Mouse (Mus musculus) mesoderm, embryonic 11.5 days (tissue): ENCODE results near the gene Wdr34.
"Not testable (repeated sequence)": the region's sequence is repeated elsewhere in the genome, so short reads cannot be mapped to it uniquely, and the experiment has no call there.

Experiments
- DNase-seq: peaks from one replicate; pipeline ENCODE4 v3.0.0-alpha.2; 2012; ENCODE audit warnings: low read depth, low spot score

Gene Wdr34

DNA sequence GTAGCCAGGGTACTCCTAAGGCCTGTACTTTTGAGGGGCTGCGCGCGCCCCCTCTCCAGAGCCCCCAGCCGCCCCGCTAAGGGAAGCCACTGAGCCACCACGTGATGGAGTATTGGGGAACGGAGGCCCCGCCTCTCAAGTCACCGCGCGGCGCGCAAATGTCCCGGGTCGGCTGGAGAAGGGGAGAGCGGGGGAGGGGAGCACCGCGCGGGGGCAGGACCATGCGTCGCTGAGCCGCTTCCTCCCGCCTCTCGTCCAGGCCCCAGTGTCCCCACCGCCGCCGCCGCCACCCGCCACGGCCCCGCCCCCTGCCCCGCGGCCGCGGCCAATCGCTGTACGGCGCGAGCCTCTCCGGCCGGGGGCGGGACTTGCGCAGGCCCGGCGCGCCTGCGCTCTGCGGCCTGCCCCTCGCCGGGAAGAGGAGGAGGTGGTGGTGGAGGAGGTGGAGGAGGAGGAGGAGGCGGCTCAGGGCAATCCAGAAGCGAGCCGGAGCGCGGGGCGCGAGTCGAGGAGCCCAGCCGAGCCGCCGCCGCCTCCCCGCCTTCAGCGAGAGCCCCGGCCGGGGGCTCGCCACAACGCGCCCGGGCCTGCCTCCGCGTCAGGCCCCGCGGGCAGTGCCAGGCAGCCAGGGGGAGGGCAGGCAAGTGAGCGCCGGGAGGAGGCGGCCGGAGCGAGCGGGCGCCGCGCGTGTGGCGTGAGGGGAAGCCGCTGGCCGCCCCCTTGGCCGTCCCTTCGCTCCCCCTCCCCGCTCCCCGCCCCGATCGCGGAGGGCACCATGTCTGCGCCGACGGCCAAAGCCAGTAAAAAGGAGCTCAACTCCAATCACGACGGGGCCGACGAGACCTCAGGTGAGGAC, 17.6 kb upstream of the Wdr34 start:
- DNase-seq = peak; percentile 98

DNA sequence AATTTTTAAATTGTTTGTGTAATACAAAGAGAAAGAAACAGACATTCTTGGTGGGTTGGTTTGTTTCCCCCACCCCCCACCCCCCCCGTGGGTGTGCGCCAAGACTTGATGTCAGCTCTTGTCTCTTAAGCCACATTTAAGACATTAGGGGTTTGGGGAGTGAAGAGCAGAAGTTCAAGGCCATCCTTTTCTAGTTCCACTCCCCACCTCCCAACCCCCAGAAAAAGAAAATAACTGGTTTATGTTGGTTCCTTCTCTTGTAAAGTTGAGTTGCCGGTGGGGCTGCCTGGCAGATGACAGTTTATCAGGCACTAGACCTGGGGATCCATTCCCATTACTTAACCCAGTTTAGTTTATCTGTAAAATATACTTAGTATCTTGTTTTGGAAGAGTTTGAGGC, 15.6 kb upstream of the Wdr34 start:
- DNase-seq = no peak

DNA sequence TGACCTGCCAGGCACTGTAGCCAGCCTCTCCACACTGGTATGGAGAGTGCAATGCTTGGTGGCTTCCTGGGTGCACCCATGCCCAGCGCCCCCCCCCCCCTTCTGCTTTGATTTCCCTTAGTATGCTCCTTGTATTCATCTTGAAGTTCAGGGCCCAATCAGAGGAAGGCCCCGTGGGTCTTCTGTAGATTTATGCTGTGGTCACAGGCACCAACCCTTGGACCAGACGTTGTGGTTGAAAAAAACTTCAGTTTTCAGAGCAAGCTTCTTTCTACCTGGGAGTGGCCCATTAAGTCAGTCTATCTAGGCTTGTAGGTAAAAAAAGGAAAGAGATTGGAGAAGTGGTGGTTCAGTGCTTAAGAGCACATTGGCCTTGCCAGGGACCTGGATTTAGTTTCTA, 15.1 kb upstream of the Wdr34 start:
- DNase-seq = no peak

DNA sequence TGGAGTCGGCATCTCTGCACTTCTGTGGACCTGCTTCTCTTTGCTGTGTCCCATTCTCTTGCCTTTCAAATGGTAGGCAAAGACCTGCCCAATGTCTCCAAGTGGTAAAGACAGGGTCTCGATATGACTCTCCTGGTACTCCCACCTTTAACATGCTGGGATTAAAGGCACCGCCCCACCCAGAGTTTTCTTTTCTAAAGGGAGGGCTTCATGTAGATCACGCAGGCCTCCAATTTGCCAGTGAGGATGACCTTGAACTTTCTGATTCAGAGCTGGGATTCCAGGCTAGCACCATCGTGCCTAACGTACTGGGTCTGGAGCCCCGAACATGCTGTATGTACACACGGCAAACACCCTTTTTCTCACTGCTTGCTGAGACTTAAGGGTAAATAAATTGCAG, 14.6 kb upstream of the Wdr34 start:
- no peak for DNase-seq

DNA sequence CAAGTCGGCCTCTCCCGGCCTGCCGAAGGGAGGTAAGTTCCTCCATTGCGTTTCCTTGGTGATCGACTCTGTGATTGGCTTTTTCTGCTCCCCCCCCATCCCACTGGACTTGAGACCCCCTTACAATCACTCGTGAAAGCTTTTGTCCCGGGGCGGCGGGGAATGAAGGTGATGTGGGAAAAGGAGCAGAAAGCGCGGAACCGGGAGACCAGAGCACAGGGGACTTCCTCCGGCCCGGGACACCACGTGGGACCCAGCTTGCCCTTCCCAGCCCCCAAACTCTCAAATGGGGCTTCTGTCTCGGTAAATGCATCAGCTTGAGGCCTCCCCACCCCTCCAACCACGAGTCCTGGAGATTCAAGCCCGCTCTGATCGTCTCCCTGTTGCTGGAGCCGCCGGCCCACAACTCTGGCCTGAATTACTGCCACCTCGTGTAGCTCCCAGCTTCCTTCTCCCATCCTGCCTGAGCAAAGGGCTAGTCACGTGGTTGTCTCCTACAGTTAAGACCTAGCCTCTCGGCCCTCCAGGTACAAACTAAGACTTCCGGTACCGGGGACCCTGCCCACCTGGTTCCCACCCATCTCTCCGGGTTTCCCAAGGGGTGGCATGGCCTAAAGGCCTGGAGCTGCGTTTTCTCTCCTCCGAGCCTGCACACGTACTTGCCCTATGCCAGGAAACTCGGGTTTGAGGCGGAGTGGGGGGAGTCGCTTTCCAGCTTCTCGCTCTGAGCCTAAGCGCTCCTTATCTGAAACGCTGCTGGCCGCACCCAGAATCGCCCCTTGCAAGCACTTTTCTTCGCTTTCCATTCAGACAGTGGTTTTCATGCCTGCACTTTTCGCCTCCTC, 13.8 kb upstream of the Wdr34 start:
- DNase-seq = peak; percentile 65

DNA sequence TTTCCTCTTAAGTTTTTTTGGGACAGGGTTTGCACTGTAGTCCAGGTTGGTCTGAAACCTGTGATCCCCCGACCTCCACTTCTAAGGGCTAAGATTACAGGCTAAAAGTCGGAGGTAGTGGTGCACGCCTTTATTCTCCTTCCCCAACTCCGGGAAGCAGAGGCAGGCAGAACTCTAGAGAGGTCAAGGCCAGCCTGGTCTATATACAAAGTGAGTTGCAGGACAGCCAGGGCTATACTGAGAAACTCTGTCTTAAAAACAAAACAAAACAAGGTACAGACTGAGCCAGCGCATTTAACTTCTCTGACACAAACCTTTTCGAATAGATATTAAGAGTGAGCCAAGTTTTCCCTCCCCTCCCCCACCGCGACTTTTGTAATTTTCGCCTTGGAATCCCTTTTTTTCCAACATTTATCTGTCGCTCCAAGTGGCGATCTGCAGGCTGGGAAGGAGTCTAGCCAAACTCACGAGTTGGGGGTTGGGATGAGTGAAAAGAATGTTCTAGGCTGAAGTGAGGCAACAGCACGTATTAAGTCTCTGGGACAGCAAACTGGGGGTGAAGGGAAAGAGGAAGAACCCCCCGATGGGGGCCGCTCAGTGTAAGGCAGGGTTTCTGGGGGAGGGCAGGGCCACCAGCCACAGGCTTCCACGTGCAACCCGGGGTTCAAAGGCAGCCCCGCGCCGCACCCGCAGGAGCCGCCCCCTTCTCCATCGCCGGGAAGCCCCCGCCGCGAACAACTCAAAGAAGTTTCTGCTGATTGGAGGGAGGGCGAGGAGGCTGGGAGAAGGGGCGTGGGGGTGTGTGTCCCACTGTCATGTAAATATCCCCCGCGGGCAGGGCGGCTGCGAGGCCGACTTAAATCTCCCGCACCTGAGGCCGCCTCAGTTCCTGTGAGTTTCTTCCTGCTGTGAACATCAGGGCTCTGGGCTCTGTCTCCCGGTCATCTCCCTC, 12.8 kb upstream of the Wdr34 start:
- DNase-seq = peak; percentile 79

DNA sequence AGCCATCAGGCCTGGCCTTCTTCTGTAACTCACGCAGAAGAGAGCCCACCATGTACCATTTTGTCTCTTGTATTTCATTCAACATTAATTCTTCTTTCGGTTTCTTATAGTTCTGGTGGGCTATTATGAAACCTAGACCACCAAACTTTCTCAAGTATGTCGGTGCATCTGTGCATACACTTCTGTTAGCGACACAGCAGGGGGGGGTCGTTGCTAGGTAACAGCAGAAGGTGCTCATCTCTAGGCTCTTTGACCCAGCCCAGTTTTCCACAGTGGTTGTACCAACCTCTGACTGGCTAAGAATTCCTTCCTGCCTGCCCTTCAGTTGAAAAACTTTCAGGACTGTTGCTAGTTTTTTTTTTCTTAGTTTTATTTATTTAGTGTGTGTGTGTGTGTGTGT, 9.7 kb upstream of the Wdr34 start:
- DNase-seq = no peak

DNA sequence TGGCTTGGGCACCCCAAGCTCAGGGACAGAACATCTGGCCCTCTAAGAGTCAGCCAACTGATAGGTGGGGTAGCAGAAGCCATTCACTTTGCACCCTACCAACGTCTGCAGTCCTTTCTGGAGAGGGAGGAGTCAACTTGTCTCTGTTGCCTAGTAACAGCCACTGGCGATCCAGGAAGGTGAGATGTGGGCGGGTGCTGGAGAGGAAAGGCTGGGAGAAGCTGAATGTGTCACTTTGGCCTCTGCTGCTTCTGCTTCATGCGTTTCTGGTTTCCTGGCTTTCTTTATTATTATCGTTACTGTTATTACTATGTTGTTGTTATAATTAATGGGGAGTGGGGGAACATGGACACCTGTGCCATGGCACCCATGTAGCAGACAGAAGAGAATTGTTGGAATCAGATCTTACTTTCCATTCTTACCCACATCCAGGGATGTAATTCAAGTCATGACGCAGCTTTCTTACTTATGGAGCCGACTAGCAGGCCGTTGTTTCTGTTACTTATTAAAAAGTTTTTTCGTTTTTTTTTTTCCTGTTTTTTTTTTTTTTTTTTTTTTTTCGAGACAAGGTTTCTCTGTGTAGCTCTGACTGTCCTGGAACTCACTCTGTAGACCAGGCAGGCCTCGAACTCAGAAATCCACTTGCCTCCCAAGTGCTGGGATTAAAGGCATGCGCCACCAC, 8.7 kb upstream of the Wdr34 start, which contains the start of gene Set:
Gene Set (plus strand): TSS at position 156 of the 682 bp plus-strand sequence.
- no peak for DNase-seq

DNA sequence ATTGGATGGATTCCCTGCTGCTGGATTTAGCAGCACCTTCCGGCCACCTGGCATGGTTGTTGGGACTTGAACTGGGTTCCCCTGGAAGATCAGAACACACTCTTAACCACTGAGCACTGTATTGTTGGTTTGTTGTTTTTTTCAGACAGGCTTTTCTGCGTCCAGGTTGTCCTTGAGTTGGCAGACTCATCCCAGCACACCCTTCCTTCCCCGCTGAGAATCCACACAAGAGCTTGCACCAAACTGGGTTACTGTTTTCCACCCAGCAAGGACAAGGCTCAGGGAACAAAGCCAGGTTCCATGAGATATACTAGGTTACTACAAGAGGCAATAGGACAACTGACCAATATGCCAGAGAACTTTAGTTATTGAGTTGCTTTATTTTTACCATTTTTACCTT, 8.1 kb upstream of the Wdr34 start:
- no peak for DNase-seq

DNA sequence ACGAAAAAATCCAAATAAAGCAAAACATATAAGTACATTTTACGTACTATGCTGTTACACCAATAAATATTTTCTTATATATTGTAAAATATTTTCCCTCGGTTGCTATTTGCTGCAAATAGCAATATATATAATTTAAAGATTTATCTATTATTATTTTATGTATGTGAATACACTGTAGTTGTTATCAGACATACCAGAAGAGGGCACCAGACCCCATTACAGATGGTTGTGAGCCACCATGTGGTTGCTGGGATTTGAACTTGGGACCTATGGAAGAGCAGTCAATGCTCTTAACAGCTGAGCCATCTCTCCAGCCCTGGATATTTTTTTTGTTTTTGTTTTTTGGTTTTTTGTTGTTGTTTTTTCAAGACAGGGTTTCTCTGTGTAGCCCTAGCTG, 6.6 kb upstream of the Wdr34 start:
- DNase-seq = not testable (repeated sequence)

DNA sequence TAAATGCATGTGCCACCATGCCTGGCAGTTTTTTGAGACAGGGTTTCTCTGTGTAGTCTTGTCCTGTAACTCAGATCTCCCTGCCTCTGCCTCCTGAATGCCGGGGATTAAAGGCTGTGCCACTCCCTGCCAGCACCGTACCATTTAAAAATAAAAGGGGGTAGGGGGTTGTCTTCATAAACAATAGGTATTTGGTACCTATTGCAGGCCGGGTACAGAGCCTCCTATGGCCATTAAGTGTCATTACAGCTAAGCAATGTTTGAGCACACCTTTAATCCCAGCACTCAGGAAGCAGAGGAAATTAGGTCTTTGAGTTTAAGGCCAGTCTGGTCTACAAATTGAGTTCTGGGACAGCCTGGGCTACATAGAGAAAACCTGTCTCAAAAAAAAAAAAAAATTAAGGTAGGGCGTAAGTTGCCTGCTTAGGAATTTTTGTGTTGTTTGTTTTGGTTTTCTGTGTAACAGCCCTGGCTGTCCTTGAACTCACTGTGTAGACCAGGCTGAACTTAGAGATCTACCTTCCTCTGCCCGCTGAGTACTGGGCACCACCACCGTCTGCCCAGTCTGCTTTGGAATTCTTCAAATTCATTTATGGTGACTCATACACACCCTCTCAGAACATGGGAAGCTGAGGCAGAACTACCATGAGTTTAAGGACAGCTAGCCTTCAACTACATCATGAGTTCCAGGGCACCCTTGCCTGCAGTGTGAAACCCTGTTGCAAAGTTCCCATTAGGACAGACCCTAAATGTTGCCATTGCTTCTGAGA, 3.5 kb upstream of the Wdr34 start:
- DNase-seq = no peak

DNA sequence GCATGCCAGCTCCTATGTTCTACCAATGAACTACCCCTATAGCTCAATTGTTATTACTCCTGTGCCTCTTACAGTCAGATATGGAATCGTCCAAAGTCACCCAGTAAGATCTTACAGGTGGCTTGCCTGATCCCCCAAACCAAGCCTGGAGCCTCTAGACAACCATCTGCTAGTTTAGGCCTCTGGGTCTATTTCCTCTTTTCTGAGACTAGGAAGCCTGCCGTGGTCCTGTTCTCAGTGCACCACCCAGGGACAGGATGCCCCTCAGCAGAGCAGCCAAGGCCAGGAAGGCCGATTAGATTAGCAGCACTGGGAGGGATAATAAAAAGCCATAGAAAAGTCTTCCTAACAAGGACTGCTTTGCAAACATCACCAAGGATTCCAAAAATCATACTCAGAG, 1.1 kb upstream of the Wdr34 start:
- no peak for DNase-seq

DNA sequence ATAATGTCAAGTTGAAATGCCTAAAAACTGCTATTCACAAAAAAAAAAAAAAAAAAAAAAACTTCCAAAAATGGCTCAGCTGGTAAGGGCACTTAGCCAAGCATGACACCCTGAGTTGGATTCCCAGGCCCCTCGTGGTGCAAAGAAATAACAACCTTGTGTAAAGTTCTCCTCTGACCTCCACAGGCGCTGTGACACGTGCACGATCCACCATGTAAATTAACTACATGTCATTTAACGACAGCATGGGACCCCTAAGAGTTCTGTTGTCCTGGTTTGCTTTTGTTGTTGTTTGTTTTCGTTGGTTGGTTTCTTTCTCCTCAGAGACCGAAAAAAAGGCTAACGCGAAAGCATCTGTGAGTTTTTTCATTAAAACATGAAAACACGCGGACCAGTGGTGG, 580 bp downstream of the Wdr34 start:
- DNase-seq = no peak

DNA sequence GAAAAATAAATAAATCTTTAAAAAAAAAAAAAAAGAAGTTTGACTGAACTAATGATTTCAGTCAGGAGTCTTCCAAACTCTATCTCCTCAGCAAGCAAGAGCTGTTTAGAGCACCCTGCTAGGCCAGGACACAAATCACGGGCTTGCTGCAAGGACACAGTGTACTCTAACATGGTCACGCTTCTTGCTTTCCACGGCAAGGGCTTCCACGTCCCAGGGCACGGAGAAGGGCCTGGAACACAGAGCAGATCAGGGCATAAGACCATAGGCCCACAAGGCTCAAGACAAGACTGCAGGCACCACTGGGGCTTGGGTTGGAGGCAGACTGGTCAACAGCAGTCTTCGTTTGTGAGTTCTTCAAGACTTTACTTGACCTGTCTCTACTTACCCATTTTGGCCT, 1.6 kb downstream of the Wdr34 start:
- no peak for DNase-seq

DNA sequence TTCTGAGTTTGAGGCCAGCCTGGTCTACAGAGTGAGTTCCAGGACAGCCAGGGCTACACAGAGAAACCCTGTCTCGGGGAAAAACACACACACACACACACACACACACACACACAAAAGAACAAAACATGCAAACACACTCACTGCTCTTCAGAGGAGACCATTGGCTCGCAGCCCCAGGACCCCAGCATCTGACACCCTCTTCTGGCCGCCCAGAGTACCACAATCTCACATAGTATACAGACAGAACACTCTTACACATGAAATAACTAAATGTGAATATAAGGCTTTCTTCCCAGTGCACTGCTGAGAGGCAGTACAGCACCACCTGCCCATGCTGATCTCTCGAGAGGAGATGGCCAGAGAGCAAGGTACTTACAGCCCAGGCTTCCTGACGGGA, 4.1 kb downstream of the Wdr34 start:
- no peak for DNase-seq

DNA sequence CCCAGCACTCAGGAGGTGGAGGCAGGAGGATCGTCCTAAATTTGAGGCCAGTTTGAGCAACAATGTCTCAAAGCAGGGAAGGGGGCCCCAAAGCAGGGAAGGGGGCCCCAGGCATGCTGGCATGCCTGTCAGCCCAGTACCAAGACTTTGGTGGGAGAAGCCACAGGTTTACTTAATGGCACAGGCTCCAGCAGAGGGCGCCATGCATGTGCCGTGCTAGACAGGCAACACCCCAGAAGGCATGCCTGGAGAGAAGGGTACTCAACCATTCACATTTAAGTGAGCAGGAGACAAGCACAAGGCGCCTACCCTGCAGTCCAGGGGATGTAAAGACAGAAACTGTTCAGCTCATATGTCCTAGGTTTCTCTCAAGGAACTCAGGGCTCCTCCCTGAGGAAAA, 6.2 kb downstream of the Wdr34 start:
- DNase-seq = peak; percentile 83

DNA sequence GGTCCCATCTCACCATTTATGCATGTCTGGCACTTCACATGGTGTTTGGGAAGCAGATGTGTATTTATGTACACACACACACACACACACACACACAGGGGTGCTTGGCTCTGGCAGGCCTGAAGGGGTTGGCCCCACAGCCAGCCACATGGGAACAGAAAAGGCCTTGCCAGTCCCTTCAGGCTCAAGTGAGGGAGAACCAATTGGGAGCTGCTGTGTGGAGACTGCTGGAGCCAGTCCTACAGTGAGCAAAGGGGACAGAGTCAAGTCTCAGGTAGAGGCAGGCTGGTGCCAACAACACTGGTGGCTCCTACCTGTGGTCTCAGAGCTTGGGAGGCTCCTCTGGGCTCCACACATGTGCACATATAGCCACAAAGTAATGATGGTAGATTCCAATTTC, 9.0 kb downstream of the Wdr34 start:
- no peak for DNase-seq

DNA sequence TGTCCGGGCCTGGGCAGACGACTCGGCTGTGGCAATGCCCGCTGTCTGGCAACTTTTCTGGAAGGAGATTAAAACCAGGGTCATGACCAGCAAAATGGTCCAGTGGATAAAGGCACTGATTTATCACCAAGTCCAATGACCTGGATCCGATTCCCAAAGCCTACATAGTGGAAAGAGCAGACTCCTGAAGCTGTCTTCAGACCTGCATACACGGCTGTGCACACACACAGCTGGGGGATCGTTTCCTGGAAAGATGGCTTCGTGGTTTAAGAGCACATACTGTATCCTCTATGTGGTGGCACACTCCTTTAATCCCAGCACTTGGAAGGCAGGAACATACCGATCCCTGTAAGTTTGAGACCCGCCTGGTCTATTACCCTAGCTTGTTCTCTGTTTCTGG, 10.3 kb downstream of the Wdr34 start:
- DNase-seq = no peak

DNA sequence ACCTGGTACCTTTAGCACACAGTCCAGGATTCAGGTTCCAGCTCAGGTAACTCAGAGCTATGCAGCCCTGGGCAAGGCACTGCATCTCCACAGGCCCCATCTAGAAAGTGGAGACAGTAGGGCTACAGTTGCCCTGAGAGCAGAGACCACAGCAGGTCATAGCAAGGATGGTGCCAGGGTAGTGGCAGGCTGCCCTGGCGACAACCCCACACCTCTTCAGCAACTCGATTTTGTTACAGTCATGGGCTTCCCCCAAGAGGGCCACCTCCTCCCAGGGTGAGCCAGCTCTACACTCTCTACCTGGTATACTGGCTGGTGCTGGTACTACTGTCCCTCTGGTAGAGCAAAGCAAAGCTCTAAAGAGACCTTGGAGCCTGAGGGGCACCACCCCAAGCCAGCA, 10.9 kb downstream of the Wdr34 start:
- no peak for DNase-seq

DNA sequence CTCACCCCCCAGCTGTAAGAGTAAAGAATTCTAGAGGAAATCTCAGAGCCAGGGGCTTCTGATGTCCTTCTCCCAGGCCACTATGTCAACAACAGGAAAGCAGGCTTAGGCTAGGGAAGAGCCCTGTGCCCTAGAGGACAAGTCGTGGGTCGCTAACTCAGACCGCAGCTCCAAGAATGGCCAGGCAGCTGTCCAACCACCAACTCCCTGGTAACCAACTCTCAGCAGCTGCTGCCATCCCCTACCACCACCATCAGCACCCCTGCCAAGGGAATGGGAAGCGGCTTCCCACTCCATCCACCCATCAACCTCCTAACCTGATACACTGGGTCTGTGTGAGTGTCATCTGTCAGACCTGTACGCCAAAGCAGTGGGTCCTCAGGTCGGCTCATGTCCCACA, 15.7 kb downstream of the Wdr34 start:
- no peak for DNase-seq
